Mouse (Mus musculus): Measurements from ENCODE around the gene Maml1.

DNA sequence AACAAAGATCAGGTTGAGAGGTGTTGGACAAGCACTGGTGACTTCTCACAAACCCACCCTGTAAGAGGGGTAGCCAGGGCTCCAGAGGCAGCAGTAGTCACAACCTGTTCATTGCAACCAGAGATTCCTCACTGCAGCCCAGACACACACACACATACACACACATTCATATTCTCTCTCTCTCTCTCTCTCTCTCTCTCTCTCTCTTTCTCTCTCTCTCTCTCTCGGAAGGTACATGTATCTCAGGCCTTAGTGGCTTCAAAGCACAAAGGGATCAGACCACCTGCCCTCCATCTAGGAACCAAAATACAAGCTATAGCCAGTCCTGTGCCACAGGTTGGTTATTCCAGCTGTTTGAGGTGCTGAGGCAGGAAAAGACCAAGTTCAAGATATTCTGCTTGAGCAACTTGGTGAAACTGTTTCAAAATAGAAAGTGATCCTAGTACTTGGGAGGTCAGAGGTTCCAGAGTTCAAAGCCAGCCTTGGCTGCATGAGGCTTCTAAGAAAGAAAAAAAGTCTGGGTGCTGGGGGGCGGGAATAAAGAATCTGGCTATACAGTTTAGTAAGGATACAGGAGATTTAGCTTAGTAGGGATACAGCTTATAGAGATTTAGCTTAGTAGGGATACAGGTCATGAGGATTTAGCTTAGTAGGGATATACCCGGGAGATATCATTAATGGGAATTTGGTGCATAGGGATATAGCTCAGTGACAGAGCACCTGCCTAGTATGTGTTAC lies 80.6 kb downstream of the Maml1 start:
- no peak for TF ChIP-seq CTCF (IDR thresholded peaks at IDR 0.05; ENCODE audit: low read depth, low read length)
- no peak for TF ChIP-seq POLR2A (IDR thresholded peaks at IDR 0.05; ENCODE audit: borderline replicate concordance, low read depth, low read length)
